Mouse (Mus musculus) adipocyte (in vitro differentiated cells): ENCODE results near the gene Olfr331.
"Not testable (repeated sequence)": the region's sequence is repeated elsewhere in the genome, so short reads cannot be mapped to it uniquely, and the experiment has no call there.

Experiments used
- DNase-seq: peaks from one replicate; pipeline ENCODE4 v3.0.0-alpha.2; 2016; ENCODE audit warnings: low spot score

The Olfr331 gene

DNA sequence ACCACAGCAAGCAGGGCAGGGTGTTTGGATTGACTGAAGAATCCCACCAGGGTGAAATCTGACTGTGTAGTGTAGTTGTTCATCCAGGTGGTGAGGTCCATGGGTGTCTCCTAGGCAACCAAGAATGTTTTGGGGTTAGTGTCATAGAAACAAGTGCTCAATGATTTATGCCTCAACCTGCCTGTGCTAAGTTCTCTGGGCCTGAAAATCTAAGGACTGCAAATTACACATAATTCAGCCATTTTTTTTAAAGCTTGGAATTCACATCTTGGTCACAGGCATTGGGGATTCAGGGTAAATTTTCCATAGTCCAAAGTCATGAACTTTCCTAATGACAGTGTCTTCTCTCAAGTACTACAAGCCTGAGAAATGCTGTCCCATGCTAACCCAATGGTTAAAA, at the start of gene Olfr331:
Gene Olfr331 (minus strand): TSS at position 101 of the 400 bp plus-strand sequence.
- DNase-seq: not testable (repeated sequence)

DNA sequence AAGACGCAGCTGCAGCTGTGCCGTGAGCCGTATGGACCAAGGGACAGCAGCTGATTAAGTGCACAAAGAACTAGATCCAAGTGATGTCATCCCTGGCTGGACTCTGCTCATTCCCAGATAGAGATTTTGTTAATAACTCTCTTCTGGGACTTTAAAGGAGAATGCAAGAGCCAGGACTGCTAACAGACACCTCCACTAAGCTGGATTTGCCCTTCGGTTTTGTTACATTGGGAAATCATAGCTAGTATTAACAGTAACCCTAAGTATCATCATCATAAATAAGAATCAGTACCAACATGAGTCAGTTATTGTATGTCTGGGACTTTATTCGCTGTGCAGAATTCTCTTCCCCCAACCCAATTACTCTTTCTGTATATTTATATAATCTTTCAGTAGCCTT, 44.0 kb upstream of the Olfr331 start, which contains the start of gene Olfr329-ps:
Gene Olfr329-ps (minus strand): TSS at position 101 of the 400 bp plus-strand sequence.
- no peak for DNase-seq

- not testable (repeated sequence) for DNase-seq
Measured at GRCm38 (mm10) chr11:58534736-58535135, 32.4 kb upstream of the Olfr331 start, which contains the start of gene Olfr330. Gene Olfr330, minus strand, starts transcription at chr11:58534836.

GRCm38 (mm10) chr11:58519756-58520155, 17.4 kb upstream of the Olfr331 start:
- not testable (repeated sequence) for DNase-seq

GRCm38 (mm10) chr11:58518916-58519315, 16.5 kb upstream of the Olfr331 start:
- DNase-seq: not testable (repeated sequence)

GRCm38 (mm10) chr11:58509058-58509457, 6.7 kb upstream of the Olfr331 start:
- DNase-seq: not testable (repeated sequence)

- DNase-seq: peak; percentile 18
Measured at GRCm38 (mm10) chr11:58499290-58499689, 3.1 kb downstream of the Olfr331 start.

- no peak for DNase-seq
Measured at GRCm38 (mm10) chr11:58498761-58499160, 3.6 kb downstream of the Olfr331 start.

GRCm38 (mm10) chr11:58492455-58492854, 9.9 kb downstream of the Olfr331 start, which contains the start of gene Olfr332:
Gene Olfr332, minus strand, starts transcription at chr11:58492555.
- DNase-seq: no peak

DNA sequence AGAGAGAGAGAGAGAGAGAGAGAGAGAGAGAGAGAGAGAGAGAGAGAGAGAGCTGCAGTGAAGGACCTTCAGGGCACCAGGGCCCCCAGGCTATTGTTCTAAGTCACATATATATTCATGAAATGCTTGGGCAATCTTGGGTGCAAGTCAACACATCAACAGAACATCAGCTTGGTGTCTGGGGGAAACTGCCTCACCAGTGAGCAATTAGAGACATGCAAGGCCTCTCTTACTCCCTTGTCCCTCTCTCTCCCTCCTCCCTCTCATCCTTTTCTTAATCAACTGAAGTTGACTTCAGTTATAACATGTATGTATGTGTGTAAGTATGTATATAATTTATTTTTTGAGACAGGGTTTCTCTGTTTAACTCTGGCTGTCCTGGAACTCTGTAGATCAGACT, 40.2 kb downstream of the Olfr331 start, which contains the start of gene Olfr30:
Gene Olfr30 (minus strand): TSS at position 101 of the 400 bp plus-strand sequence.
- DNase-seq: no peak

GRCm38 (mm10) chr11:58453592-58453991, 48.8 kb downstream of the Olfr331 start:
- DNase-seq: no peak

- DNase-seq: no peak
Measured at GRCm38 (mm10) chr11:58452759-58453158, 49.6 kb downstream of the Olfr331 start, which contains the start of gene Lypd9. Gene Lypd9, minus strand, starts transcription at chr11:58452923.
